In genomic region chr13:73703486-73703885, GRCm38 (mm10) we compare ENCODE assay signal across 25 mouse cellular contexts. TPM values are rescaled to one million over a fixed set of nuclear protein-coding genes. Genes with fewer than 3 reads are reported as not detected.
DNase-seq lines count a peak whose midpoint lies in the region; ATAC-seq and TF ChIP-seq lines count a peak whose summit lies in the region.
"Not testable (repeated sequence)": the region's sequence is repeated elsewhere in the genome, so short reads cannot be mapped to it uniquely, and the experiment has no call there.
"Had no signal": no experiment of that assay in that cellular context is flagged by ENCODE, and none has a peak within 500 bp of the region (broad histone marks: within the 10 kb centered on the region; RNA-seq: fewer than 3 reads in every experiment).

No protein-coding gene starts in this region.

- H3K27ac ChIP-seq in heart, postnatal 0 days (ENCODE audit: low read depth): peak overlapping the region; percentile 49; the same call in 1 of the 2 replicates

- H3K27me3 ChIP-seq in heart, postnatal 0 days (ENCODE audit: control insufficient read depth, insufficient read depth, low read length): not testable (repeated sequence)

- H3K4me1 ChIP-seq in heart, postnatal 0 days (ENCODE audit: control insufficient read depth, insufficient read depth): not testable (repeated sequence)

- WGBS in heart, postnatal 0 days: 53% methylated on average over 4 of the region's 4 CpGs

- not testable (repeated sequence) for ATAC-seq in heart, postnatal 0 days (ENCODE audit: insufficient read depth, low read depth)

- not testable (repeated sequence) for TF ChIP-seq CTCF in heart, postnatal 0 days (IDR thresholded peaks at IDR 0.05; ENCODE audit: low read depth)

- DNase-seq in CD4-positive, CD25-positive, alpha-beta regulatory T cell, adult 2 months (ENCODE audit: low read depth, low spot score): peak; percentile 54
- peak; percentile 70 for DNase-seq in T-cell, adult 2 months (ENCODE audit: low spot score)
- DNase-seq in heart, postnatal 0 days (ENCODE audit: low spot score): not testable (repeated sequence)
- peak; percentile 72 for DNase-seq in naive thymus-derived CD4-positive, alpha-beta T cell, adult 2 months (ENCODE audit: low read depth)
- peak; percentile 87 for DNase-seq in thymus, postnatal 0 days (ENCODE audit: low spot score)
- peak; percentile 53 to 55 for DNase-seq in thymus, postnatal 36 days

- not testable (repeated sequence) for H3K9ac ChIP-seq in heart, postnatal 0 days (replicated peaks; ENCODE audit: low read depth, low read length)

- H3K4me3 ChIP-seq in heart, postnatal 0 days (ENCODE audit: low read depth, low read length): not testable (repeated sequence)

- not testable (repeated sequence) for TF ChIP-seq EP300 in heart, postnatal 0 days (IDR thresholded peaks at IDR 0.05; ENCODE audit: low read depth)

- H3K9me3 ChIP-seq in heart, postnatal 0 days (replicated peaks; ENCODE audit: control insufficient read depth, low read length): not testable (repeated sequence)

- H3K4me2 ChIP-seq in heart, postnatal 0 days (ENCODE audit: low read depth, low read length): not testable (repeated sequence)

- H3K36me3 ChIP-seq in heart, postnatal 0 days (replicated peaks; ENCODE audit: control insufficient read depth, insufficient read depth, low read length): not testable (repeated sequence)

RNA-seq across cellular contexts. Expression of gene Slc6a19, which starts 1.2 kb away (rescaled TPM):
- total RNA-seq in heart, postnatal 0 days (2014; rRNA removed; ENCODE audit: low replicate concordance): 0.35 TPM in 1 of 2 replicates, not detected in the other
- not detected in 2 replicates for polyA plus RNA-seq in heart, postnatal 0 days (2015; fragmentation: Nextera tagmentation; extraction: Ambion mirVana)
- polyA plus RNA-seq in thymus, postnatal 0 days (2015; fragmentation: Nextera tagmentation; extraction: Ambion mirVana): 17.6 and 21.2 TPM in 2 replicates
- total RNA-seq: gastrocnemius, adult 8-10 months; heart, postnatal 25 days; hematopoietic stem cell, adult 5-6 weeks had no signal
- polyA plus RNA-seq: embryonic facial prominence, embryonic 13.5 days; erythroblast, embryonic 14.5 days; G1E; heart, embryonic 12.5 days; heart, embryonic 15.5 days had no signal

RNA-seq across cellular contexts. Expression of gene Slc6a18, which starts 25.7 kb away (rescaled TPM):
- total RNA-seq in heart, postnatal 0 days (2014; rRNA removed; ENCODE audit: low replicate concordance): not detected in 2 replicates
- polyA plus RNA-seq in heart, postnatal 0 days (2015; fragmentation: Nextera tagmentation; extraction: Ambion mirVana): not detected in 2 replicates
- polyA plus RNA-seq in thymus, postnatal 0 days (2015; fragmentation: Nextera tagmentation; extraction: Ambion mirVana): 0.09 and 0.16 TPM in 2 replicates
- total RNA-seq: adrenal gland, adult 2 months; adrenal gland, postnatal 14 days; CH12.LX; heart, adult 18-20 months; heart, postnatal 25 days; hematopoietic stem cell, adult 5-6 weeks had no signal
- polyA plus RNA-seq: adrenal gland, adult 2 months; brain, embryonic 14.5 days; embryonic facial prominence, embryonic 10.5 days; embryonic facial prominence, embryonic 13.5 days; erythroblast, embryonic 14.5 days; forebrain, embryonic 12.5 days; forebrain, embryonic 15.5 days; G1E; heart, embryonic 12.5 days; heart, embryonic 15.5 days; hindbrain, embryonic 12.5 days; hindbrain, embryonic 15.5 days; intestine, embryonic 15.5 days had no signal

RNA-seq across cellular contexts. Expression of gene Slc12a7, which starts 29.4 kb away (rescaled TPM):
- total RNA-seq in heart, postnatal 0 days (2014; rRNA removed; ENCODE audit: low replicate concordance): 79.3 and 94.6 TPM in 2 replicates
- 32.7 and 34.4 TPM in 2 replicates for polyA plus RNA-seq in heart, postnatal 0 days (2015; fragmentation: Nextera tagmentation; extraction: Ambion mirVana)
- 27.7 and 33.8 TPM in 2 replicates for polyA plus RNA-seq in thymus, postnatal 0 days (2015; fragmentation: Nextera tagmentation; extraction: Ambion mirVana)

Comparison
In these comparisons a context has a peak if more than half of its experiments do, and no peak if none do; other contexts are left out.
1. RNA of gene Slc6a19, which starts 1.2 kb away (polyA plus RNA-seq): 17.6 to 21.2 TPM in thymus, postnatal 0 days; not detected in heart, postnatal 0 days; every median in the first group is over 10 times any median in the second.